Mouse (Mus musculus): ENCODE measurements around the gene Cpsf6. TPM values are rescaled to one million over a fixed set of nuclear protein-coding genes. Genes with fewer than 3 reads are reported as not detected.

The Cpsf6 gene
- polyA plus RNA-seq, 1 experiment: 57.5 TPM

GRCm38 (mm10) chr10:117409373-117410354 is 29.8 kb upstream of the Cpsf6 start:
- TF ChIP-seq POLR2A (IDR thresholded peaks at IDR 0.05; ENCODE audit: insufficient read depth, low read depth, low read length) (no peak), CTCF (IDR thresholded peaks at IDR 0.05; ENCODE audit: insufficient read depth, low read depth, low read length) (no peak)
- WGBS: 95% methylated on average over 21 of the region's 21 CpGs
- Histone ChIP-seq H3K4me1 (ENCODE audit: control insufficient read depth, insufficient read depth, low read length) (no peaks in the 10 kb centered on the region; the same call in 1 of the 2 replicates), H3K27ac (ENCODE audit: insufficient read depth, low read depth, low read length) (no peak overlapping the region), H3K4me3 (ENCODE audit: insufficient read depth, low read depth, low read length) (no peak overlapping the region)

GRCm38 (mm10) chr10:117408545-117409372 is 28.9 kb upstream of the Cpsf6 start:
- TF ChIP-seq POLR2A (IDR thresholded peaks at IDR 0.05; ENCODE audit: insufficient read depth, low read depth, low read length): no peak
- TF ChIP-seq CTCF (IDR thresholded peaks at IDR 0.05; ENCODE audit: insufficient read depth, low read depth, low read length): no peak
- no peak overlapping the region for H3K4me3 ChIP-seq (ENCODE audit: insufficient read depth, low read depth, low read length)
- no peak overlapping the region for H3K27ac ChIP-seq (ENCODE audit: insufficient read depth, low read depth, low read length)
- no peaks in the 10 kb centered on the region; the same call in 1 of the 2 replicates for H3K4me1 ChIP-seq (ENCODE audit: control insufficient read depth, insufficient read depth, low read length)
- 93% methylated on average over 7 of the region's 7 CpGs for WGBS

GRCm38 (mm10) chr10:117407734-117408288 is 28.0 kb upstream of the Cpsf6 start:
- Histone ChIP-seq H3K4me3 (ENCODE audit: insufficient read depth, low read depth, low read length) (no peak overlapping the region), H3K27ac (ENCODE audit: insufficient read depth, low read depth, low read length) (no peak overlapping the region), H3K4me1 (ENCODE audit: control insufficient read depth, insufficient read depth, low read length) (peaks cover 4% of the 10 kb centered on the region)
- no peak for TF ChIP-seq POLR2A (IDR thresholded peaks at IDR 0.05; ENCODE audit: insufficient read depth, low read depth, low read length)
- no peak for TF ChIP-seq CTCF (IDR thresholded peaks at IDR 0.05; ENCODE audit: insufficient read depth, low read depth, low read length)
- 93% methylated on average over 4 of the region's 4 CpGs for WGBS

- no peak for TF ChIP-seq POLR2A (IDR thresholded peaks at IDR 0.05; ENCODE audit: insufficient read depth, low read depth, low read length)
- no peak for TF ChIP-seq CTCF (IDR thresholded peaks at IDR 0.05; ENCODE audit: insufficient read depth, low read depth, low read length)
- Histone ChIP-seq H3K27ac (ENCODE audit: insufficient read depth, low read depth, low read length) (no peak overlapping the region), H3K4me1 (ENCODE audit: control insufficient read depth, insufficient read depth, low read length) (peaks cover 5% of the 10 kb centered on the region), H3K4me3 (ENCODE audit: insufficient read depth, low read depth, low read length) (no peak overlapping the region)
- WGBS: 92% methylated on average over 8 of the region's 8 CpGs
Observed at GRCm38 (mm10) chr10:117406843-117407733, 27.3 kb upstream of the Cpsf6 start.

- TF ChIP-seq POLR2A (IDR thresholded peaks at IDR 0.05; ENCODE audit: insufficient read depth, low read depth, low read length) (no peak), CTCF (IDR thresholded peaks at IDR 0.05; ENCODE audit: insufficient read depth, low read depth, low read length) (no peak)
Observed at GRCm38 (mm10) chr10:117406283-117406588, 26.4 kb upstream of the Cpsf6 start.

GRCm38 (mm10) chr10:117405526-117406282 is 25.9 kb upstream of the Cpsf6 start:
- 94% methylated on average over 6 of the region's 6 CpGs for WGBS
- peaks cover 5% of the 10 kb centered on the region for H3K4me1 ChIP-seq (ENCODE audit: control insufficient read depth, insufficient read depth, low read length)

More at GRCm38 (mm10) chr10:117406283-117406588, 26.4 kb upstream of the Cpsf6 start:
- Histone ChIP-seq H3K27ac (ENCODE audit: insufficient read depth, low read depth, low read length) (no peak overlapping the region), H3K4me1 (ENCODE audit: control insufficient read depth, insufficient read depth, low read length) (peaks cover 5% of the 10 kb centered on the region), H3K4me3 (ENCODE audit: insufficient read depth, low read depth, low read length) (no peak overlapping the region)
- WGBS: 91% methylated on average over 5 of the region's 5 CpGs

GRCm38 (mm10) chr10:117404384-117404783 is 24.6 kb upstream of the Cpsf6 start:
- Histone ChIP-seq H3K4me3 (ENCODE audit: insufficient read depth, low read depth, low read length) (no peak overlapping the region), H3K4me1 (ENCODE audit: control insufficient read depth, insufficient read depth, low read length) (peaks cover 5% of the 10 kb centered on the region), H3K27ac (ENCODE audit: insufficient read depth, low read depth, low read length) (no peak overlapping the region)
- WGBS: 95% methylated on average over 6 of the region's 6 CpGs
- TF ChIP-seq POLR2A (IDR thresholded peaks at IDR 0.05; ENCODE audit: insufficient read depth, low read depth, low read length) (no peak), CTCF (IDR thresholded peaks at IDR 0.05; ENCODE audit: insufficient read depth, low read depth, low read length) (no peak)

More at GRCm38 (mm10) chr10:117405526-117406282, 25.9 kb upstream of the Cpsf6 start:
- no peak overlapping the region for H3K27ac ChIP-seq (ENCODE audit: insufficient read depth, low read depth, low read length)
- TF ChIP-seq POLR2A (IDR thresholded peaks at IDR 0.05; ENCODE audit: insufficient read depth, low read depth, low read length): no peak
- no peak for TF ChIP-seq CTCF (IDR thresholded peaks at IDR 0.05; ENCODE audit: insufficient read depth, low read depth, low read length)
- no peak overlapping the region for H3K4me3 ChIP-seq (ENCODE audit: insufficient read depth, low read depth, low read length)
